Mouse (Mus musculus): ENCODE results near the gene Mob1b. TPM values are rescaled to one million over a fixed set of nuclear protein-coding genes. Genes with fewer than 3 reads are reported as not detected.
"Not testable (repeated sequence)": the region's sequence is repeated elsewhere in the genome, so short reads cannot be mapped to it uniquely, and the experiment has no call there.

Gene Mob1b
- total RNA-seq, 2 experiments from 2014 or later = 33.9 to 41.5 TPM

DNA sequence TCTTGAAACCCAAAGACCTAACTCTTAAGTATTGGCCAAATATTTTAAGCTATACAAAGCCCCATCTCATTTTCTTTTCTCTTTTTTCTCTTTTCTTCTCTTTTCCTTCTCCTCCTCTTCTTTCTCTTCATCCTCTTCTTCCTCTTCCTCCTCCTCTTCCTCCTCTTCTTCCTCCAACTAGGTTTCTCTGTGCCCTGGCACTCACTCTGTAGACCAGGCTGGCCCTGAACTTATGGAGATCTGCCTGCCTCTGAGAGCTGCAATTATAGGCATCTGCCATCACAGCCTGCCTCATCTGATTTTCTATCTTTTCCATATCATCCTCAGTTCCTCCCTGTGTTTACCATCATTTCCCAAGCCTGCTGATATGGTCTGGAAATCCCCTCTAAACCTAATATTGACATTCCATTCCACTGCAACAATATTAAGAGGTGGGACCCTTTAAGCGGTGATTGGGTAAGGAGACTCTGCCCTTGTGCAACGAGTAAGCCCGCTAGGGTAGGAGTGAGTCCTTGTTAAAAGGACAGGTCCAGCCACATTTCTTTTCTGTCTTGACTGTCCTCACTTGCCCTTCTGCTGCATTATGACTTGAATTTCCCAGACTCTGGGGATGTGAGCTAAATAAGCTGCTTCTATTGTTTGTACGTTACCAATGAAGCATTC lies 21.3 kb upstream of the Mob1b start:
- no peak for DNase-seq (ENCODE audit: low spot score in 2 of 2)

GRCm38 (mm10) chr5:88702041-88702440 lies 18.6 kb upstream of the Mob1b start:
- DNase-seq (ENCODE audit: low spot score in 2 of 2) = no peak

GRCm38 (mm10) chr5:88703551-88703950 lies 17.1 kb upstream of the Mob1b start:
- DNase-seq (ENCODE audit: low spot score in 2 of 2) = no peak

DNA sequence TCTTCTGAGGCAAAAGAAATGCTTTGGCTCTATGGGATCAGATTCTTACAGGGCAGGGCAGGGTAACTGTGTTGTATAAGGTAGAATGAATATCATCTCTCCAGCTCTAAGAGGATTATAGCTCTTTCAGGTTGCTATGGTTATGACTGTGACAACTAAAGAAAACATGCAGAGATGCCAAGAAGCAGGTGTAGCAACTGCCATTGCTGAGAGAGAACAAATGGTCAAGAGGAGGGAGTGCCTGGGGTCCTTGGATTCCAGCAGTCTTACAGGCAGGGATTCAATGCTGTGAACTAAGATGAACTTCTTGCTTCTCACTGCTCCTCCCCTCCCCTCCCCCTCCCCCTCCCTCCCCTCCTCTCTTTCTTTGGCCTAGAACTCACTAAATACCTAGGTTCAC lies 9.5 kb upstream of the Mob1b start:
- no peak for DNase-seq (ENCODE audit: low spot score in 2 of 2)

DNA sequence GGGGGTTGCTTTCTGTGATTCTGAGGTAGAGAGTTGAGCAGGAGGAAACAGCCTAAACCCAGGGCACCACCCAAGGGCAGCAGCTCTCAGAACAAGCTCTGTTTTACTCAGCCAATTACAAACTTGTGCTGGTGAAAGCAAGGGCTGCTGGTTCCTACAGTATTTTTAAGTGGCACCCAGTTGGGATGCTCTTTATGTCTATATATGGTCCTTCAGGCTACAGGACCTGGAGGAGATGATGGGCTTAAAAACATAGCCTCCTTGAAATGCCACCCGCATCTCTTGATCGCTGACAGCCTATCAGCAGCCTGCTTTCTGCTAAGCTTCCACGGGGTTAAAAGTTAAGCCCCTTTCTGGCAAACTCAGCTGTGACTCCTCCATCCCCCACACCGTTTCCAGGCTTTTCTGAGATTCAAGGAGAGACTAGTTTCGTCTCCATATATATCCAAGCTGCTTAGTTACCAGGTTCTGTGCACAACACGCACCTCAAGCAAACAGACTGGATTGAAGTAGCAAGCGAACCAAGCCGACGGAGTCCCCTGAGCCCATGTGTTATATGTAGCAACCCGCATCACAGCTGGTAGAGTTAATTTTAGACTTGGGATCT lies 8.9 kb upstream of the Mob1b start:
- DNase-seq (ENCODE audit: low spot score in 2 of 2) = no peak

DNA sequence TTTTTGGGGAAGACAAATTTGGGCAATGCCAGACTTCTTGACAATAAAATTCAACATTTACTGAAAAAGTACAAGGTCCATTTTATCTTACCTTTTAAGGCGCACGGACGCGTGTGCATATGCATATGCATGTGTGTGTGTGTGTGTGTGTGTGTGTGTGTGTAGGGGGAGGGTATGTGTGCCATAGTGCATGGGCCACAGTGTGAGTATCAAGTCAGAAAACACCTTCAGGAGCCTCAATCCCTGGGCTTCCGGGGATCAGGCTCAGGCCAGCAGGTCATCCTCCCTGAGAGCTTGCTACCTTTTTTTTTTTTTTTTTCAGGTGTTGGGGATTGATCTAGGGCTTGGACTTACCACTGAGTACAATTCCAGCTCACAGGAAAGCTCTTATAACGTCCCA lies 8.3 kb upstream of the Mob1b start:
- no peak for DNase-seq (ENCODE audit: low spot score in 2 of 2)

DNA sequence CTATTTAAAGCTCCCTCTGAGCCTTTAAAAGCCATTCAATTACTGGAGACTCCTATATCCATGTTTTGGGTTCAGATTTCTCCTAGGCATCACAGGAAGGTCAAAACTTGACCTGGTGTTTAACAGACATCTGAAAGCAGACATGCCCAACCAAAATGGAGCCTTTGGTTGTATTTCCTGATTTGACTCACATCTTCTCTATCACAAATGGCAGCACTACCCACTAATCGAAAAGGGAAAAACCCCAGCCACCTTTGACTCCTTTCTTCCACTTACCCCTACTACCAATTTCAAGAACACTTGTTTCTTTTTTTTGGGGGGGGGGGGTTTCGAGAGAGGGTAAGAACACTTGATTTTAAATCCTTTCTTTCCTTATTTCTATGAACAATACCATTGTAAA lies 3.7 kb upstream of the Mob1b start:
- no peak for DNase-seq (ENCODE audit: low spot score in 2 of 2)

- DNase-seq (ENCODE audit: low spot score in 2 of 2) = no peak
Measured at GRCm38 (mm10) chr5:88721003-88721475, 384 bp downstream of the Mob1b start.

DNA sequence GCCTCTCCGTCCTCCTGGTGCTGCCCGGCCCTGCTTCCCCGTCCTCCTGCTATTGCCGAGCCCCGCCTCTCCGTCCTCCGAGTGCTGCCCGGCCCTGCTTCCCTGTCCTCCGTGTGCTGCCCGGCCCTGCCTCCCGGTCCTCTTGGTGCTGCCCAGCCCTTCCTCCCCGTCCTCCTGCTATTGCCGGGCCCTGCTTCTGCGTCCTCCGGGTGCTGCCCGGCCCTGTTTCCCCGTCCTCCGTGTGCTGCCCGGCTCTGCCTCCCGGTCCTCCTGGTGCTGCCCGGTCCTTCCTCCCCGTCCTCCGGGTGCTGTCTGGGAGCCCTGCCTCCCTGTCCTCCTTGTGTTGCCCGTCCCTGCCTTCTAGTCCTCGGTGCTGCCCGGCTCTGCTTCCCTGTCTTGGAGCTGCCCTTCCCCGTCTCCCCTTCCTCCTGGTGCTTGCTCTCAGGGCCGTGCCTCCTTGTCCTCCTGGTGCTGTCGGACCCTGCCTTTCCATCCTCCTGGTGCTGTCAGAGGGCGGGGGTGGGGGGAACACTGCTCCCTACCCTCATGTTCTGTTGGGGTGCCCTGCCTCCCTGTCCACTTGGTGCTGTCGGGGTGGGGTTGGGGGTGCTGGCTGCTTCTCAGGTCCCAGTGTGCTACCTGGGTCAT lies 1.0 kb downstream of the Mob1b start:
- DNase-seq (ENCODE audit: low spot score in 2 of 2) = peak; percentile 35 to 37

- peak; percentile 12 to 32 for DNase-seq (ENCODE audit: low spot score in 2 of 2)
Measured at GRCm38 (mm10) chr5:88722213-88722600, 1.6 kb downstream of the Mob1b start.

GRCm38 (mm10) chr5:88724030-88724429 lies 3.4 kb downstream of the Mob1b start:
- DNase-seq (ENCODE audit: low spot score in 2 of 2) = no peak

DNA sequence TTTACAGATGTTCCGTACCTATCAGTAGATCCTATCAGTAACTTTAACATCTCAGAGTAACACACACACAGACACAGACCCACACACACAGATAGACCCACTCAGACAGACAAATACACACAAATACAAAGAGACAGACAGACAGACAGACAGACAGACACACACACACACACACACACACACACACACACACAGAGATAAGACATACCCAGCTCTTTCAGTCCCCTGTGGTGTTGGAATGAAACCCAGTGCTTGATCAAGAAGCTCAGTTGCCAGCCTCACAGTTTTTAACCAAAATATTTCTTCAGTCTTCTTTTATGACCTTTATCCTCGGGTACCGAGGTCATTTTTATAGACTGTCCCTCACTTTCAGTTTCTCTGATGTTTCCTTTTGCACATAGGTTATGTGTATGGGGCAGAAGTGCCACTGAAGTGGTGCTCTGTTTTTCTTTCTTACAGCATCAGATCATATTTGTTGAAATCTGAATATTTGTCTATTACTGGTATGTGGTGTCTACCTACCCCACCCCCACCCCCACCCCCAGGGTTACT lies 7.0 kb downstream of the Mob1b start:
- DNase-seq (ENCODE audit: low spot score in 2 of 2) = no peak

DNA sequence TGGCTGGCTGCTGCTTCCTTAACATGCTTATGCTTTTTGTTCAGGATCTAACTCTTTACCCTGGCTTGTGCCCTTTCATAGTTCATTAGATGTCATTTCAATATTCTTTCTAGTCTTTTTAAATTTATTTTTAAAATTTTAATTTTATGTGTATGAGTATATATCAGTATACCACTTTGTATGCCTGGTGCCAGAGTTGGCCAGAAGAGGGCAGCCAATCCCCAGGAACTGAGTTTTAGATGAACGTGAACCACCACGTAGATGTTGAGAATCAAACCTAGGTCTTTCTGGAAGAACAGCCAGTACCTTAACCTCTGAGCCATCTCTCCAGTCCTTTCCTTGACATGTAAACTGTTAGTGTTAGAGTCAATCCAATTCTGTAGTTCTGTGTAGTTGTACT lies 14.1 kb downstream of the Mob1b start:
- peak in 1 of 2 experiments; percentile 27 for DNase-seq (ENCODE audit: low spot score in 2 of 2)

DNA sequence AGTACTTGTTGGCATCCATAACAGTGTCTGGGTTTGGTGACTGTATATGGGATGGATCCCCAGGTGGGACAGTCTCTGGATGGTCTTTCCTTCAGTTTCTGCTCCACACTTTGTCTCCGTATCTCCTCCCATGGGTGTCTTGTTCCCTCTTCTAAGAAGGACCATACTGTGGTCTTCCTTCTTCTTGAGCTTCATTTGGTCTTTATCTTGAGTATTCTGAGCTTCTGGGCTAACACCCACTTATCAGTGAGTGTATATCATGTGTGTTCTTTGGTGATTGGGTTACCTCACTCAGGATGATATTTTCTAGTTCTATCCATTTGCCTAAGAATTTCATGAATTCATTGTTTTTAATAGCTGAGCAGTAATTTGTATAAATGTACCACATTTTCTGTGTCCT lies 20.4 kb downstream of the Mob1b start:
- not testable (repeated sequence) for DNase-seq (ENCODE audit: low spot score in 2 of 2)

GRCm38 (mm10) chr5:88747774-88748173 lies 27.1 kb downstream of the Mob1b start:
- DNase-seq (ENCODE audit: low spot score in 2 of 2) = no peak

- DNase-seq (ENCODE audit: low spot score in 2 of 2) = no peak
Measured at GRCm38 (mm10) chr5:88753199-88753598, 32.5 kb downstream of the Mob1b start.

DNA sequence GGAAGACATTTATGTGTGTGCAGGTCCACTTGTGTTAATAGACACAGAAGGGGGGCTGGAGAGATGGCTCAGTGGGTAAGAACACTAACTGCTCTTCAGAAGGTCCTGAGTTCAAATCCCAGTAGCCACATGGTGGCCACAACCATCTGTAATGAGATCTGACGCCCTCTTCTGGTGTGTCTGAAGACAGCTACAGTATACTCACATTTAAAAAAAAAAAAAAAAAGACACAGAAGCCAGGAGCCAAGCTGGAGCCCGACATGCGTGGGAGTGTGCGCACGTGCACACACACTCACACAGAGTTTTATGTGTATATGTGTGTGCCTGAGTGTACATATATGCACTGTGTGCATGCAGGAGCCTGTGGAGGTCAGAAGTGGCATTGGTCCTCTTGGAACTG lies 42.0 kb downstream of the Mob1b start:
- no peak for DNase-seq (ENCODE audit: low spot score in 2 of 2)

DNA sequence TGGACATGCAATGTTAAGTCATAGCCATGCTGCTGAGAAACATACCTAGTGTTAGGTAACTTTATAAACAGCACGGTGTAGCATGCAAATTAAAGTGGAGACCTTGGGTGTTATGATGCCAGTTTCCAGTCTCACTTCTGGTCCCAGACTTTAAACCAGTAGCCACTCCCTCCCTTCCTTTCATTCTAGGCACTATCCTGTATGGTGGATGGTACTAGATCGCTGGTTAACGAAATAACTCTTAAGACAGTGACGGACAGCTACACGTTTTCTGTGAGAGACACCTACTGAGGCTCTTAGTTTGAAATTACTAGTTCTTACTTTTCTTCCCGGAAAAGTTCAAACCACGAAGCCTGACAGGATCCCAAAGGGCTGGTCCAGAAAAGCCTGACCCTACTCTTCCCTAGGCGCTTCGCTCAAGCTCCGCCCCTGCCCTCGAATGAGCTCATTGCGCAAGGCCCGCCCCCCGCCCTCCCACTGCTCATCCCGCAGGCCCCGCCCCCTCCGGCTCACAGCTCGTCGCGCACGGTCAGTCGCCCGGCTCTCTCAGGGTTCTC lies 43.9 kb downstream of the Mob1b start:
- no peak for DNase-seq (ENCODE audit: low spot score in 2 of 2)

DNA sequence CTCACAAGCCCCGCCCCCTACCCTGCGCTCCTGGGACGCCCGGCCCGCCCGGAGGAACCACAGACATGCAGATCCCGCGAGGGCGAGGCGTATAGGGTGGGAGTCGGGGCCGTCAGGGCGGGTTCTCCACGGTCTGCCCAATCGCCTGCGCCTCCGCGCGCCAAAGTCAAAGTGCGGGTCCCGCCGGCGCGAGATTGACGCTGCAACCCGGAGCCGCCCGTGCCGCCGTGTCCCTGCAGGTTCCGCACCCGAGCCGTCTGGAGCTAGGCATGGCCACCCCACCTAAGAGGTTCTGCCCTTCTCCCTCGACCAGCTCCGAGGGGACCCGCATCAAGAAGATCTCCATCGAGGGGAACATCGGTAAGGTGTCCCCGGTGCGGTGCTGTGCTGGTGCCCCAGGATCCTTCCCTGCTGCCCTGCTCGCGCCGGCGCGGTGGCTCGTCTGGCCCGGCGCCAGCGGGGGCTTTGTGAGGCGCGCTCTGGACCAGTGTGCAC lies 44.4 kb downstream of the Mob1b start, which contains the start of gene Dck:
TSS of gene Dck (plus strand) at position 10 of the 495 bp plus-strand sequence.
- DNase-seq (ENCODE audit: low spot score in 2 of 2) = peak; percentile 97

- DNase-seq (ENCODE audit: low spot score in 2 of 2) = no peak
Measured at GRCm38 (mm10) chr5:88765587-88765986, 44.9 kb downstream of the Mob1b start.

DNA sequence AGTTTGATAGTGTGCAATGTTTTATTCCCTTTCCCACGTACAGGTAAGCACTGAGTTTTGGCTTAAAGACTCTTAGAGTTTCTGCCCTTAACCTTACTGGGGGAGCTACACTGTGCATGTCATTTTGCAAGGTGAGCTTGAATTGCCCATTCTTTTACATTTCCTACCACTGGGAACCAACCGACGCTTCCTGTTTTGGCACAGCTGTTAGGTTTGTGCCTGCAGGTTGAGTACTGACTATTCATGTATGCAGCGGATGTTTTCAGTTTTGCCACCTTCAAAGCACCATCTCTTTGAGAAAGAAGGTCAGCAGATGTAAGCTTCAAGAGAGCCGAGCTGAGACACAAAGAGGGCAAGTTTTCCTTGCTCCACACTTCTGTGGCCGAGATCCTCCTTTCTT lies 45.5 kb downstream of the Mob1b start:
- DNase-seq (ENCODE audit: low spot score in 2 of 2) = no peak

- DNase-seq (ENCODE audit: low spot score in 2 of 2) = no peak
Measured at GRCm38 (mm10) chr5:88766863-88767262, 46.2 kb downstream of the Mob1b start.

Data from adrenal gland, adult 18-20 months (tissue).